Mouse (Mus musculus) ES-Bruce4 (cell line): ENCODE measurements around the gene D030056L22Rik.

Source experiments
- CTCF ChIP-seq: IDR thresholded peaks from one replicate; pipeline ENCODE4 v1.8.1; 2011; ENCODE audit warnings: low read depth, low read length
- EP300 ChIP-seq: IDR thresholded peaks from 2 replicates; pipeline ENCODE4 v1.6.1; 2011; ENCODE audit warnings: low read depth, low read length; ENCODE audit not compliant: insufficient read depth
- POLR2A ChIP-seq: IDR thresholded peaks from one replicate; pipeline ENCODE4 v1.8.1; 2011; ENCODE audit warnings: low read length; ENCODE audit not compliant: insufficient read depth

- TF ChIP-seq CTCF = no peak
- no peak for TF ChIP-seq POLR2A
- TF ChIP-seq EP300 = no peak
These were observed 17.4 kb upstream of the D030056L22Rik start for GRCm38 (mm10) chr19:18695552-18695951.
